Mouse (Mus musculus) yolk sac, embryonic 10.5 days (tissue): ENCODE measurements around the gene Aaed1.

Experiments used
- DNase-seq: peaks from one replicate; pipeline ENCODE4 v3.0.0-alpha.2; 2017; ENCODE audit warnings: low spot score

Aaed1 gene

DNA sequence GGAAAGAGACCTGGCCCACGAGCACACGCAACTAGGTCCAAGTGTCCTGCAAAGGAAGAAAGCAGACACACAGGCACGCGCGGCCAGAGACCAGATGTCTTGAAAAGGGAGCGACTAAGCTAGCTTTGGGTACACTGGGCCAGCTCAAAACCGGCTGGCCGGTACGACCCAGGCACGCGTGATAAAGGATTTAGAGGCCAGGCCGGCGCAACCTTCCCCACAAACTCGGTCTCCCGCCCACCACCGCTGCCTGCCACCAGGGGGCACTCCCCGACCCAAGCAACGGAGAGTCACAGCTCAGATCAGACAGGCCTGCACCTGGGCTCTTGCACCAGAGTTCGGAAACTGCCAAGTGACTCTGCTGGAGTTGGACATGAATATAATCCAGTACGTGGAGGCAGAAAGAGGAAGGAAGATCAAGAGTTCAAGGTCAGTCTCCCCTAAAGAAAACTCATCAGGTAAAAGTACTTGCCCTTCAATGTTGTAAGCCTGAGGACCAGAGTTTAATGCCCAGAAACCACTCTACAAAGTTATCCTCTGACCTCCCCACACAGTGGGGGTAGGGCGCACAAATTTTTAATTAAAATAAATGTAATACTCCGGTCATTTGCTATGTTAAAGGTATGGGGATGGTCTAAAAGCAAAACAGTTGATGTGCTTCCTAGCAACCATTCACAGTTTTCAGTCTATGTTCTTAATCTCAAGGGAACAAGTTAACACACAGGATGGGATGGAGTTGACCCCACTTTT, 63.6 kb downstream of the Aaed1 start:
- peak; percentile 88 for DNase-seq

DNA sequence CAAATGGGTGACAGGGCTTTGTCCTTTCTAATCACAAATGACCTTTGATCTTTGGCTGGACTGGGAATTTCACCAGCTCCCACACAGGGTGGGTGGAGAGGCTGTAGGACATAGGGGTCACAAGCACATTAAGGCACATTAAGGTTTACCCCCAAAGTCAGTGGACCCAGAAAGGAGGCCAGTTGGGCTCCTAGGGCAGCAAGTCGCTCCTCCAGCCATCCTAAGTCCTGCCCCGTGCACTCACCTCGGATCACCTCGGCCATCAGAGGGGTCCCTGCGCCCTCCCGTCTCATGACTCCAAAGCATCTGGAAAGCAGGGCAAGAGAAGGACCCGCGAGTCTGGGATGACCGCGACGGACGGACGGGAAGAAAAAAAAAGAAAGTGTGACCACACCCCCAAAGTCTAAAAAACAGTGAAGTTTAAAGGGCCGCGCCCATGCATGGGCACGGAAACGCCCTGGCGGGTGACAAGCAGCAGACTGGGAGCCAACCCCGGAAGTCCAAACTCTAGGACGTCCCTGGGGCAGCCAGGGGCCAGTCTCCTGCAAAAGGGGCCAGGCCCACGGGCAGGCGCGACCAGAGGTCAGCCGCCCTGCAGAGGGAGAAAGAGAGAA, 64.2 kb downstream of the Aaed1 start:
- DNase-seq, result peak; percentile 84

DNA sequence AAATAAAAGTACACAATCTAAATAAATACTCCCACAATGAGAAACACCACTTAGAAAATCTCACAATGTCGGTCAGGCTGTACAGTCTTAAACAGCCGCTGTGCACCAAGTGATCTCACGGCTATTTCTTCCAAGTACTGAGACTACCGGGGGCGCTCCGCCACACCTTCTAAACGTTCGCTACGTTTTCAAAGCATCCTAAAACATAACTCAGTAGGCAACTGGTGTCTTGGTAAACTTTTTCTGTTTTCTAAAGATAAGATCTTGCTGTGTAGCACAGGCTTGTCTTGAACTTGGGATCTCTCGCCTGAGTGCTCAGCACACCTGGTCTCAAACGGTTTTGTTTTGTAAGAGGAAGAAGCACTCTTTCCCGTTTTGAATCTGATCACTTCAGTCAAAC, 66.4 kb downstream of the Aaed1 start:
- no peak for DNase-seq

DNA sequence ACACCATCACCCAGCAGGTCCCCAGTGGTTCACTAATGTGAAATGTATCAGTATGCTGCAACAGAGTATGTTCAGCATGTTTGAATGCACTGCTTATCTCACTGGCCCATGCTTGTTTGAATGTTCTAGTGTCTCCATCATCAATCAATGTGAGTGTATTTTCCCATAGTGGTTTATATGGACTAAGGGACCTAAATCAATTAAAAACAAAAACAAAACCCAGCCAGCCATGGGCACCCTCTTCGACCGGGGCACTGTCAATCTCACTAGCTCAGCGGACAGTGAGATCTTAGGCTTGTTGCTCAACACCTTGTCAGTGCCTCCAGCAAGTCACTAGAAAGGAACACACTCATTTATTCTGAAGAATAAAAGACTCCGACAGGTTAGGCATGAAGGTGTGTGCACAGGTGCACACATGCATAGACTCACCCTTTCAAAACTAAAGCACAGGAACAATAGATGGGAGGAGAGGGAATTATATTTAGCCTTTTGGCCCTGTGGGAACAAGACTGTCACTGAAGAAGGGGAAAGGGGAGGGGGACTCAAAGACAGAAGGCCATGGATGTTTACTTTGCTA, 67.7 kb downstream of the Aaed1 start:
- no peak for DNase-seq

DNA sequence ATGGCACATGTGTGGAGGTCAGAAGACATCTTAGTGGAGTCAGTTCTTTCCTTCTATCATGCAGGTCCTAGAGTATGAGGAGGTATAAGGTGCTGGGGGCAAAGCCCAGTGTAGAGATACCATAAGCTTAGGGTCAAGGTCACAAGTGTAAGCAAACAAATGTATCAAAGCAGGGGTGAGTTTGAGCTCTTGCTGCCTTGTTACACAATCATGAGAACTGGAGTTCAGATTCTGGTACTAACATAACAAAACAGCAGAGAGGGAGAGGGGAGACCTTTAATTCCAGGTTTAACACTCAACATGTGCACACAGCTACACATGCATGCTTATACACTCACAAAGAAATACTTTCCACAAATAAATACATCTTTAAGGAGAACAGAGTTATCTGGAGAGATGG, 69.8 kb downstream of the Aaed1 start:
- no peak for DNase-seq

- DNase-seq, result no peak
Observed at GRCm38 (mm10) chr13:64240626-64241025, 71.9 kb downstream of the Aaed1 start.

DNA sequence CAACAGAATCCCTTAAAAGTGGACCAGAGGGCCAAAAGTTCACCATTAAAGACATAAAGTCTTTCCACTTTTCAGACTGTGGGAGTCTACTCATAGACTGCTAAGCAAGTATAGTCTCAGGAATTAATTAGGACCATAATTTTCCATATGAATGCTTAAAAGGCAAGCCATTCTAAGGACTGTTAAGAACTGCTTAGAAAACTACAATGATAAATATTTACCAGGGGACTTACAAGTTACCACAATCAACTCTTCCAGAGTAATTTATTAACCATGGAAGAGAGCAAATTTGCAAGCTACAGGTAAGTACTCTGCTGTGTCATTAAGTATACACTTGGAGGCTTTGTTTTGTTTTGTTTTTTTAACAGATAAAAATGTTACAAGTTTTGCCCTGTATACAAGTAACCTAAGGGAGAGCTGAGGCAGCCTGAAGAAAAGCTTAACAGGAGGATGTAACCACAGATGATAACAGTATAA, 74.8 kb downstream of the Aaed1 start:
- no peak for DNase-seq

DNA sequence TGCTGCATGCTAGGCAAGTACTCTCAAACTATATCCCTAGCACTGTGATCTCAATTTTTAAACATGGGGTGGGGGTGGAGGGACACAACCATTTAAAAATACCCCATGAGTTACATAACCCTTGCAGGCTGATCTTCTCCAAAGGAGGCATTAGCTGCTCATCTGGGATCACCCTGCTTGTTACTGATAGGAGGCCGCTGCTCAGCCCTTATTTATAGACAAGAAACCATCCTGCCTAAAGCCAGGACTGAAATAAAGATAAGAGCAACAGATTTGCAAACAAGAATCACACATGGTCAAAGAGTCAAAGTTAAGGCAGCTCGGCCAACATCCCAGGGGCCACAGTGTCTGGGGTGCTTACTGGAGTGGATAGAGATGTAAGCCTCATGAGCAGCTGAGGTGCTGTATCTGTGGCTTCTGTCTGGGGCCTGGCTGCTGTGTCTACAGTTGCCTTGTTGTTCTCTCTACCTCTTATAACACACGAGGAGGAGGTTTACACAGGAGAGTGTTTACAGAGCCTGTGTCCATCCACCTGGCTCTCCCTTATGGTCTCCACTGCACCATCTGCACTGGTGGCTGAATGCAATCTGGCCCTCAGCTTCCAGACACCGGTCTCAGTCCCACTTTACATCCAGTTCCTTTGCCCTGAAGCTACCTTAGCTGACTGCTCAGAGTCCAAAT, 75.4 kb downstream of the Aaed1 start:
- DNase-seq, result peak; percentile 70

DNA sequence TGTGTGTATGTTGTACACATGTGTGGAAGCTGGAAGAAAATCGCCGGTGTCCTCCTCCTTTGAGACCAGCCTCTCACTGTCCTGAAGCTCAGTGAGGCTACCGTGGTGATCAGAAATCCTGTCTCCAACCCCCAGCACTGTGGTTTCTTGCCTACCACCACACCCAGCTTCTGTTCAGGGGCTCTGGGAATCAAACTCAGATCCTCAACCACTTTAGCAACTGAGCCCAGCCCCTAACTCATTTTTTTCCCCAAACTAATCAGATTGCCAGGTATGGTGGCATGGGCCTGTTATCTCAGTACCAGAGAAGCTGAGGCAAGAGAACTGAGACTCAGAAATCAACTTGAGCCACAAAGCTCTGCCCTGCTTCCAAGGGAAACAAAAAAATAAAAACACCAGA, 76.7 kb downstream of the Aaed1 start:
- DNase-seq, result no peak

DNA sequence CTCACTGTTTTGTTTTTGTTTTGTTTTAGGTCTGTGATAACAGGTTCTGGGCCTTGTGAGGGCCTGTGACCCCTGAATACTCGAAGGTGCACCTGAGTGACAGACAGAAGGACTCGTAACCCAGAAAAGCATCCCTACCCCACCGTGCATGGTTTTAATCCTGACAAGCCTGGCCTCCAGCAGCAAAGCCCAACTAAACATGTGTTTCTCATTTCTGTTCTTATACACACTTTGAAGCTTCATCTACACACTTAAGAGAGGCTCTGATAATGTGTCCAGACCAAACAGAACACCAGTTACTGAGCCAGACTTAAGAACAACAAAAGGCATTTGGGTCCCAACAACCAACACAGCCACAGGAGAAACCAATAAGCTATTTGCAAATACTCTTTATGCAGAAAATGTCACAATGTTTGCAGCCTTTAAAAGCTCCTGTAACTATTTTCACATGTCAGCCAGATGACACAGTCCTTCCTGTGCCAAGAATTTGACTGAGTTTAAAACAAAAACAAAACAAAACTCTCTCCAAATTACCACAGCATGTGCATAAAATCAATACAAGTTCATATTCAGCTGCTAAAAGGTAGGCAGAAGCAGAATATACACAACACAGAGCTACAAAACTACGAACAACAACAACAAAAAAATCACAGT, 77.3 kb downstream of the Aaed1 start:
- DNase-seq, result no peak

GRCm38 (mm10) chr13:64233139-64233538, 79.4 kb downstream of the Aaed1 start:
- no peak for DNase-seq

GRCm38 (mm10) chr13:64226725-64227124, 85.8 kb downstream of the Aaed1 start:
- no peak for DNase-seq

DNA sequence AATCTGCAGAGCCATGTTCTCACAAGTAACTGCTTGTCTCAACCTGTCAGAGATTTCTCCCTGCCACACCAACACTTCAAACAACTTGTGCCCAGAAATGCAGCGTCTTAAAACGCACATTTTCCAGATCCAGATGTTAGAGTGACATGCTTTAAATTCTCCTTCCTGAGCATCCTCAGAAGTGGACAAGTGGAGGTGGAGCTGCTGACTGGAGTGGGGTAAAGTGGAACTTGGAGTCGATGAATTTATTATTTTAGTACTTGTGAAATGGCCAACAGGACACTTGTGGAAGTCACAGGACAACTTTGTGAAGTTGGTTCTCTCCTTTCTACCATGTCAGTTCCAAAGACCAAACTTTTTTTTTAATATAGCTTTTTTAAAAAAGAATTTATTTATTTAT, 86.8 kb downstream of the Aaed1 start:
- no peak for DNase-seq
